Mouse (Mus musculus) spleen, adult 2 months (tissue): ENCODE measurements around the gene 9930111J21Rik1. TPM values are rescaled to one million over a fixed set of nuclear protein-coding genes. Genes with fewer than 3 reads are reported as not detected.
"Not testable (repeated sequence)": the region's sequence is repeated elsewhere in the genome, so short reads cannot be mapped to it uniquely, and the experiment has no call there.

Experiments used
- DNase-seq, 2 experiments: peaks; one replicate each; pipeline versions ENCODE4 v3.0.0 to v3.0.0-alpha.2; 2012 to 2021; ENCODE audit warnings: low spot score in 2 of 2, low read depth in 1 of 2
- H3K27ac ChIP-seq: fragments of 200-500 bp; 2 replicates; pipeline ENCODE4 v1.5.1; 2012; ENCODE audit warnings: low read length, inconsistent platforms; ENCODE audit not compliant: insufficient read depth
- H3K27me3 ChIP-seq: fragments of 200-500 bp; 2 replicates; pipeline ENCODE4 v1.6.1; 2012; ENCODE audit warnings: mild to moderate bottlenecking, moderate library complexity, low read length, inconsistent platforms; ENCODE audit not compliant: control insufficient read depth, insufficient read depth
- H3K36me3 ChIP-seq: fragments of 200-500 bp; 2 replicates; pipeline ENCODE4 v1.6.1; 2012; ENCODE audit warnings: mild to moderate bottlenecking, low read length, inconsistent platforms; ENCODE audit not compliant: control insufficient read depth, insufficient read depth
- H3K4me1 ChIP-seq: fragments of 200-500 bp; 2 replicates; pipeline ENCODE4 v1.6.1; 2011; ENCODE audit warnings: inconsistent platforms; ENCODE audit not compliant: control insufficient read depth, insufficient read depth, insufficient read length
- H3K4me3 ChIP-seq: fragments of 200-500 bp; 2 replicates; pipeline ENCODE4 v1.5.1; 2011; ENCODE audit warnings: mild to moderate bottlenecking, inconsistent platforms; ENCODE audit not compliant: insufficient read depth, insufficient read length; ENCODE audit errors: extremely low read depth
- CTCF ChIP-seq: fragments of 200-500 bp; IDR thresholded peaks from 2 replicates; pipeline ENCODE4 v1.5.1; 2011; ENCODE audit warnings: mild to moderate bottlenecking, inconsistent platforms; ENCODE audit not compliant: insufficient read depth, insufficient read length, insufficient replicate concordance; ENCODE audit errors: extremely low read depth
- POLR2A ChIP-seq: fragments of 200-500 bp; IDR thresholded peaks from 2 replicates; pipeline ENCODE4 v1.6.1; 2011; ENCODE audit warnings: low read depth, low read length, inconsistent platforms
- WGBS: fragments of 180-500 bp; shearing (Covaris S2); methylation state at CpG from one replicate; pipeline ENCODE4 v1.1.7; 2018; 5-methylcytosine and 5-hydroxymethylcytosine counted together
- polyA plus RNA-seq: library from polyadenylated mRNA; depleted of rRNA; stranded (reverse); fragments of >200 nt; gene quantifications from 2 replicates; pipeline ENCODE4 v1.2.3, GENCODE M21; 2012; rRNA removed

The 9930111J21Rik1 gene
- polyA plus RNA-seq, 1 experiment, result 16.0 TPM

GRCm38 (mm10) chr11:48918380-48918779 is 60.8 kb downstream of the 9930111J21Rik1 start:
- H3K4me3 ChIP-seq, result no peak overlapping the region
- no peaks in the 10 kb centered on the region for H3K36me3 ChIP-seq
- no peaks in the 10 kb centered on the region for H3K27me3 ChIP-seq
- H3K4me1 ChIP-seq, result peaks cover under 1% of the 10 kb centered on the region; the same call in 1 of the 2 replicates
- no peak for DNase-seq
- 84% methylated on average over 3 of the region's 3 CpGs for WGBS
- no peak for TF ChIP-seq CTCF
- TF ChIP-seq POLR2A, result no peak
- no peak overlapping the region for H3K27ac ChIP-seq

- TF ChIP-seq CTCF (no peak), POLR2A (no peak)
- Histone ChIP-seq H3K27ac (no peak overlapping the region), H3K4me3 (no peak overlapping the region), H3K36me3 (no peaks in the 10 kb centered on the region), H3K27me3 (no peaks in the 10 kb centered on the region), H3K4me1 (peaks cover 2% of the 10 kb centered on the region)
- DNase-seq, result no peak
- 53% methylated on average over 1 of the region's 1 CpGs for WGBS
Measured at GRCm38 (mm10) chr11:48913611-48914010, 65.6 kb downstream of the 9930111J21Rik1 start.

GRCm38 (mm10) chr11:48908459-48908858 is 70.7 kb downstream of the 9930111J21Rik1 start:
- H3K27ac ChIP-seq, result no peak overlapping the region
- H3K4me3 ChIP-seq, result no peak overlapping the region
- peaks cover 2% of the 10 kb centered on the region for H3K4me1 ChIP-seq
- WGBS, result 29% methylated on average over 1 of the region's 1 CpGs
- H3K27me3 ChIP-seq, result no peaks in the 10 kb centered on the region
- DNase-seq, result no peak
- TF ChIP-seq CTCF (no peak), POLR2A (no peak)
- H3K36me3 ChIP-seq, result no peaks in the 10 kb centered on the region

- TF ChIP-seq CTCF (no peak), POLR2A (no peak; the same call in 1 of the 2 replicates)
- no peaks in the 10 kb centered on the region for H3K27me3 ChIP-seq
- peaks cover 18% of the 10 kb centered on the region for H3K4me1 ChIP-seq
- WGBS, result 26% methylated on average over 2 of the region's 2 CpGs
- peak within 1 kb of the TSS; percentile 81 for H3K27ac ChIP-seq
- DNase-seq, result peak; percentile 21 to 34
- no peaks in the 10 kb centered on the region for H3K36me3 ChIP-seq
- no peak within 1 kb of the TSS; the same call in 1 of the 2 replicates for H3K4me3 ChIP-seq
Measured at GRCm38 (mm10) chr11:48902021-48902420, 77.2 kb downstream of the 9930111J21Rik1 start, which contains the start of gene Gm5431. Gene Gm5431 (minus strand): TSS chr11:48902214.

GRCm38 (mm10) chr11:48901567-48901930 is 77.6 kb downstream of the 9930111J21Rik1 start:
- WGBS, result 38% methylated on average over 1 of the region's 1 CpGs
- Histone ChIP-seq H3K27ac (peak overlapping the region; percentile 81), H3K4me1 (peaks cover 18% of the 10 kb centered on the region)
- H3K27me3 ChIP-seq, H3K36me3 ChIP-seq, H3K4me3 ChIP-seq: not testable (repeated sequence)
- DNase-seq, result peak; percentile 33 to 35

- H3K36me3 ChIP-seq, H3K27me3 ChIP-seq: not testable (repeated sequence)
- H3K4me1 ChIP-seq, result peaks cover 18% of the 10 kb centered on the region
- peak overlapping the region; percentile 36; the same call in 1 of the 2 replicates for H3K4me3 ChIP-seq
- H3K27ac ChIP-seq, result peak overlapping the region; percentile 81
- DNase-seq, result peak; percentile 29 to 42
- WGBS, result 35% methylated on average over 6 of the region's 6 CpGs
Measured at GRCm38 (mm10) chr11:48900654-48901566, 78.3 kb downstream of the 9930111J21Rik1 start.

- DNase-seq, result no peak
- peaks cover 18% of the 10 kb centered on the region for H3K4me1 ChIP-seq
- no peaks in the 10 kb centered on the region for H3K36me3 ChIP-seq
- H3K4me3 ChIP-seq, result no peak overlapping the region
- TF ChIP-seq POLR2A (no peak), CTCF (no peak)
- H3K27ac ChIP-seq, result peak overlapping the region; percentile 46; the same call in 1 of the 2 replicates
- WGBS, result 60% methylated on average over 2 of the region's 2 CpGs
- no peaks in the 10 kb centered on the region for H3K27me3 ChIP-seq
Measured at GRCm38 (mm10) chr11:48898812-48899431, 80.3 kb downstream of the 9930111J21Rik1 start.

Other genes with a start within 250 kb of the 9930111J21Rik1 start
- 2,204 and 3,047 TPM in 2 replicates for gene Rack1, start 179.1 kb downstream of the 9930111J21Rik1 start, polyA plus RNA-seq
- 24.4 and 24.7 TPM in 2 replicates for gene Trim41, start 162.0 kb downstream of the 9930111J21Rik1 start, polyA plus RNA-seq
- gene Trim7, start 153.3 kb downstream of the 9930111J21Rik1 start, polyA plus RNA-seq, result 53.6 and 63.6 TPM in 2 replicates
- gene Gm12184, start 152.7 kb downstream of the 9930111J21Rik1 start, polyA plus RNA-seq, result 3.9 and 6.1 TPM in 2 replicates
- 10.6 and 13.0 TPM in 2 replicates for gene Irgm1, start 107.7 kb downstream of the 9930111J21Rik1 start, polyA plus RNA-seq
- 0.36 and 0.37 TPM in 2 replicates for gene Gm5431, start 77.2 kb downstream of the 9930111J21Rik1 start, polyA plus RNA-seq
- 8.3 and 12.9 TPM in 2 replicates for gene Psme2b, start 33.2 kb downstream of the 9930111J21Rik1 start, polyA plus RNA-seq
- 0.05 and 0.22 TPM in 2 replicates for gene Olfr56, start 509 bp downstream of the 9930111J21Rik1 start, polyA plus RNA-seq
- gene Gm12185, start 12.8 kb upstream of the 9930111J21Rik1 start, polyA plus RNA-seq, result 0.23 and 0.36 TPM in 2 replicates
- gene Tgtp1, start 14.8 kb upstream of the 9930111J21Rik1 start, polyA plus RNA-seq, result 2.1 and 2.5 TPM in 2 replicates
- gene 9930111J21Rik2, start 71.8 kb upstream of the 9930111J21Rik1 start, polyA plus RNA-seq, result 10.8 and 11.0 TPM in 2 replicates
- 7.1 and 19.6 TPM in 2 replicates for gene Tgtp2, start 84.8 kb upstream of the 9930111J21Rik1 start, polyA plus RNA-seq
- 16.8 and 16.9 TPM in 2 replicates for gene Ifi47, start 97.2 kb upstream of the 9930111J21Rik1 start, polyA plus RNA-seq
- gene Olfr1396, start 135.5 kb upstream of the 9930111J21Rik1 start, polyA plus RNA-seq, result 0.05 and 0.41 TPM in 2 replicates
- gene Olfr1395, start 162.9 kb upstream of the 9930111J21Rik1 start, polyA plus RNA-seq, result not detected in 2 replicates
- not detected in 2 replicates for gene Olfr1394, start 175.0 kb upstream of the 9930111J21Rik1 start, polyA plus RNA-seq
- 3.9 and 6.9 TPM in 2 replicates for gene Btnl9, start 207.8 kb upstream of the 9930111J21Rik1 start, polyA plus RNA-seq
- 1.4 and 2.4 TPM in 2 replicates for gene Zfp62, start 223.9 kb upstream of the 9930111J21Rik1 start, polyA plus RNA-seq